Mouse (Mus musculus): Measurements from ENCODE around the gene Fam98b. TPM values are rescaled to one million over a fixed set of nuclear protein-coding genes. Genes with fewer than 3 reads are reported as not detected.
A peak's percentile ranks its signal among the peaks of the same experiment; 100 is the strongest.

Gene Fam98b
- polyA plus RNA-seq (2016; fragmentation: Nextera tagmentation; extraction: Ambion mirVana) = 18.7 and 19.2 TPM in 2 replicates

DNA sequence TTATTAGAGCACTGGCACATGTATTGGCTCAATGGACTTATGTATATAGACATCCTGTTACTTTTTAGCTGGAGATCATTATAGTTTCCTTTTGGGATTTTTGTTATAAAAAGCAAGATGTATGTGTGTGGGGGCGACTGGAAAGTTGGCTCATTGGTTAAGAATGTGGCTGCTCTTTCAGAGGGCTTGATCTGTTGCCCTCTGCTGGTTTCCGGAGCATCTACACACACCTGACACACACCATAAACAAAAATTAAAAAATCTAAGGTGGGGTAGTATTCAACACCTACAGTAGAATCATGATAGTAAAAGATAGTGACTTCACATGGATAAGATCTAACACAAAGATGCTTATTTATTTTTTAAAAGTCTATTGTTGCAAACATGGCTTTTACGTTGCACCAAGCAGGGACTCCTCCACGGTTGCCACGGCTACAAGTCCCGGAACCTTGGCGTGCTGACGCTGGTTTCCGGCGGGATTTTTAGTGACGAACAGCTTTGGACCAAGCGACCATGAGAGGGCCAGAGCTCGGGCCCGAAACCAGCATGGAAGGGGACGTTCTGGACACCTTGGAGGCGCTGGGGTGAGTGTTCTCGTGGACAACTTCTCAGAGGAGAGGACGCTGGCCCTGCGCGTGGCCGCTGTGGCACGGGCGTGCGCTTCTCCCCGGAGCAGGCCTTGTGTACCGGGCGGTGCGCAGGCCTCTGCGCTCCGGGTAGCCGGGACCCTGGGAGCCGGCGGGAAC, at the start of gene Fam98b:
TSS of gene Fam98b (plus strand) at position 485 of the 746 bp plus-strand sequence.
- Histone ChIP-seq H3K27me3 (ENCODE audit: low read depth, poor library complexity, severe bottlenecking) (no peaks in the 10 kb centered on the region), H3K4me3 (peak within 1 kb of the TSS; percentile 78), H3K9me3 (replicated peaks) (no peaks in the 10 kb centered on the region), H3K36me3 (peaks cover 11% of the 10 kb centered on the region), H3K27ac (peak within 1 kb of the TSS; percentile 96), H3K4me1 (peaks cover 10% of the 10 kb centered on the region)
- DNase-seq (ENCODE audit: low spot score) = peak; percentile 94
- WGBS = under 1% methylated on average over 33 of the region's 33 CpGs

- H3K27ac ChIP-seq = no peak overlapping the region
- WGBS = 69% methylated on average over 9 of the region's 9 CpGs
- no peak overlapping the region for H3K4me3 ChIP-seq
- H3K27me3 ChIP-seq (ENCODE audit: low read depth, poor library complexity, severe bottlenecking) = no peaks in the 10 kb centered on the region
- peaks cover 24% of the 10 kb centered on the region for H3K4me1 ChIP-seq
- no peak for DNase-seq (ENCODE audit: low spot score)
- no peaks in the 10 kb centered on the region for H3K36me3 ChIP-seq
- H3K9me3 ChIP-seq (replicated peaks) = no peaks in the 10 kb centered on the region
Observed at GRCm38 (mm10) chr2:117200869-117201338, 48.6 kb upstream of the Fam98b start.

GRCm38 (mm10) chr2:117203350-117203749, 46.2 kb upstream of the Fam98b start:
- WGBS = 68% methylated on average over 5 of the region's 5 CpGs
- peaks cover 13% of the 10 kb centered on the region for H3K4me1 ChIP-seq
- no peak for DNase-seq (ENCODE audit: low spot score)
- no peak overlapping the region for H3K4me3 ChIP-seq
- no peak overlapping the region for H3K27ac ChIP-seq
- H3K27me3 ChIP-seq (ENCODE audit: low read depth, poor library complexity, severe bottlenecking) = no peaks in the 10 kb centered on the region
- no peaks in the 10 kb centered on the region for H3K36me3 ChIP-seq
- H3K9me3 ChIP-seq (replicated peaks) = no peaks in the 10 kb centered on the region

- Histone ChIP-seq H3K4me1 (peaks cover 13% of the 10 kb centered on the region), H3K4me3 (no peak overlapping the region), H3K27me3 (ENCODE audit: low read depth, poor library complexity, severe bottlenecking) (no peaks in the 10 kb centered on the region), H3K27ac (no peak overlapping the region), H3K36me3 (no peaks in the 10 kb centered on the region), H3K9me3 (replicated peaks) (no peaks in the 10 kb centered on the region)
- 71% methylated on average over 3 of the region's 3 CpGs for whole genome bisulfite sequencing
- DNase-seq (ENCODE audit: low spot score) = no peak
Observed at GRCm38 (mm10) chr2:117204534-117204933, 45.0 kb upstream of the Fam98b start.

DNA sequence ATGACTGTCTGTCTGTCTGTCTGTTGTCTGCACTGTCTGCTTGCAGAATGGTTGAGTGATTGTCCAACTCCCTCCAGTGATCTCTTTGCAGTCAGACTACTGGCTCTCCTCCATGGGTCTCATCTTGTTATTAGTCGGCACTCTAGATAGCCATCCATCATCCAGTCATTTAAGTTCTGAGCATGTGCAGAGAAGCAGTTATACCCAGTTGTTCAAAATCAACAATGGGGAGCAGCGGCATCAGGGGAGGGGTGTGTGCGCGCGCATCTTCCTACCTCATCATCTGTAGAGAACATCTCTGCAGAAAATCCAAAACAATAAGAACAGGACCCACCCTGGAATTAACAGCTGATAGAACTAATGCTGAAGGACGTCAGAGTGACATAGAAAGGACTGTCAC, 44.5 kb upstream of the Fam98b start:
- no peak overlapping the region for H3K27ac ChIP-seq
- no peak for DNase-seq (ENCODE audit: low spot score)
- H3K9me3 ChIP-seq (replicated peaks) = no peaks in the 10 kb centered on the region
- H3K4me3 ChIP-seq = no peak overlapping the region
- H3K27me3 ChIP-seq (ENCODE audit: low read depth, poor library complexity, severe bottlenecking) = no peaks in the 10 kb centered on the region
- peaks cover 7% of the 10 kb centered on the region for H3K4me1 ChIP-seq
- H3K36me3 ChIP-seq = no peaks in the 10 kb centered on the region
- WGBS = 85% methylated on average over 6 of the region's 6 CpGs

GRCm38 (mm10) chr2:117210416-117211085, 39.0 kb upstream of the Fam98b start:
- Histone ChIP-seq H3K27me3 (ENCODE audit: low read depth, poor library complexity, severe bottlenecking) (no peaks in the 10 kb centered on the region), H3K9me3 (replicated peaks) (no peaks in the 10 kb centered on the region), H3K27ac (0 out of 2 replicates have a peak overlapping the region, but pooled peaks have one; percentile 42), H3K36me3 (no peaks in the 10 kb centered on the region), H3K4me3 (peak overlapping the region; percentile 11; the same call in 1 of the 2 replicates), H3K4me1 (peaks cover 13% of the 10 kb centered on the region)
- DNase-seq (ENCODE audit: low spot score) = peak; percentile 55
- 6% methylated on average over 6 of the region's 6 CpGs for WGBS

DNA sequence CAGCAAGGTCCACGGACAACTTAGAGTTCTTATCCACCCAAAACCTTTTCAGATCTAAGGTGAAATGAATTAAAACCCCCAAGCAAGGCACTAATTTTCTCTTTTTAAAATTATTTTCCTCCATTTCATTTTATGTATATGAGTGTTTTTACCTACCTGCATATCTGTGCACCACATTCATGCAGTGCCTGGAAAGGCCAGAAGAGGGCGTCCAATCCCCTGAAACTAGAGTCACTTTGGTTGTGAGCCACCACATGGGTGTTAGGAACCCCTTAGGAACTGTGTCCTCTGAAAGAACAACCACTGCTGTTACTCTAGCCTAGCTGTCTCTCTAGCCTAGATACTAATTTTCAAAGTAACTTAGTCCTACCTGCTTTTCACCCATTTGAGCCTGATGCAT, 33.4 kb upstream of the Fam98b start:
- no peaks in the 10 kb centered on the region for H3K36me3 ChIP-seq
- no peak for DNase-seq (ENCODE audit: low spot score)
- no peak overlapping the region for H3K4me3 ChIP-seq
- no peak overlapping the region for H3K27ac ChIP-seq
- H3K9me3 ChIP-seq (replicated peaks) = no peaks in the 10 kb centered on the region
- WGBS = 60% methylated on average over 2 of the region's 2 CpGs
- peaks cover 11% of the 10 kb centered on the region for H3K4me1 ChIP-seq
- H3K27me3 ChIP-seq (ENCODE audit: low read depth, poor library complexity, severe bottlenecking) = no peaks in the 10 kb centered on the region

GRCm38 (mm10) chr2:117217695-117218216, 31.8 kb upstream of the Fam98b start:
- Histone ChIP-seq H3K27me3 (ENCODE audit: low read depth, poor library complexity, severe bottlenecking) (no peaks in the 10 kb centered on the region), H3K9me3 (replicated peaks) (no peaks in the 10 kb centered on the region), H3K4me3 (peak overlapping the region; percentile 11; the same call in 1 of the 2 replicates), H3K27ac (no peak overlapping the region), H3K4me1 (peaks cover 8% of the 10 kb centered on the region), H3K36me3 (no peaks in the 10 kb centered on the region)
- no peak for DNase-seq (ENCODE audit: low spot score)
- WGBS = 13% methylated on average over 15 of the region's 15 CpGs

GRCm38 (mm10) chr2:117219536-117219935, 30.0 kb upstream of the Fam98b start:
- no peak for DNase-seq (ENCODE audit: low spot score)
- 93% methylated on average over 4 of the region's 4 CpGs for WGBS

GRCm38 (mm10) chr2:117222651-117223050, 26.9 kb upstream of the Fam98b start:
- no peak overlapping the region for H3K27ac ChIP-seq
- peaks cover 6% of the 10 kb centered on the region for H3K4me1 ChIP-seq
- 89% methylated on average over 9 of the region's 9 CpGs for WGBS
- H3K4me3 ChIP-seq = no peak overlapping the region
- DNase-seq (ENCODE audit: low spot score) = no peak
- H3K9me3 ChIP-seq (replicated peaks) = no peaks in the 10 kb centered on the region
- H3K27me3 ChIP-seq (ENCODE audit: low read depth, poor library complexity, severe bottlenecking) = no peaks in the 10 kb centered on the region
- H3K36me3 ChIP-seq = no peaks in the 10 kb centered on the region

More at GRCm38 (mm10) chr2:117219536-117219935, 30.0 kb upstream of the Fam98b start:
- peaks cover 8% of the 10 kb centered on the region for H3K4me1 ChIP-seq
- H3K9me3 ChIP-seq (replicated peaks) = no peaks in the 10 kb centered on the region
- H3K4me3 ChIP-seq = no peak overlapping the region
- no peaks in the 10 kb centered on the region for H3K27me3 ChIP-seq (ENCODE audit: low read depth, poor library complexity, severe bottlenecking)
- H3K36me3 ChIP-seq = no peaks in the 10 kb centered on the region
- H3K27ac ChIP-seq = no peak overlapping the region

GRCm38 (mm10) chr2:117228601-117229125, 20.9 kb upstream of the Fam98b start:
- H3K4me1 ChIP-seq = no peaks in the 10 kb centered on the region; the same call in 1 of the 2 replicates
- H3K27ac ChIP-seq = no peak overlapping the region
- H3K27me3 ChIP-seq (ENCODE audit: low read depth, poor library complexity, severe bottlenecking) = no peaks in the 10 kb centered on the region
- 76% methylated on average over 11 of the region's 11 CpGs for WGBS
- no peaks in the 10 kb centered on the region for H3K36me3 ChIP-seq
- H3K9me3 ChIP-seq (replicated peaks) = no peaks in the 10 kb centered on the region
- H3K4me3 ChIP-seq = no peak overlapping the region
- DNase-seq (ENCODE audit: low spot score) = no peak

DNA sequence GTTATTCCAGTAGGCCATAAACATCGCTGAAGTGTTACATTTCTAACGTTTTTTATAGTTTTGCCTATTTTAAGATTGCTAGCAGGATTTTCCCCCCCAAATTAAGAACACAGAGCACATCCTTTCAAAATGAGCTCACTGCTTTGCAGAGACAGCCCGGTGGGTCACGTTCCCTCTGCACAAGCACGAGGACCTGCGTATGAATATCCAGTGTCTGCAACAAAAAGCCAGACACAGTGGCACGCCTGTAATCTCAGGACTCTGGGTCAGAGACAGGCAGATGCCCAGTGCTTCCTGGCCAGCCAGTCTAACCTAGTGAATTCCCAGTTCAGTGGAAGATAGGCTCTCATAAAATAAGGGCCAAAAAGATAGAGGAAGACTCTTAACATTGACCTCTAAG, 19.3 kb upstream of the Fam98b start:
- 92% methylated on average over 7 of the region's 7 CpGs for WGBS
- H3K4me3 ChIP-seq = no peak overlapping the region

GRCm38 (mm10) chr2:117231257-117231656, 18.3 kb upstream of the Fam98b start:
- WGBS = 8% methylated on average over 13 of the region's 13 CpGs
- H3K27me3 ChIP-seq (ENCODE audit: low read depth, poor library complexity, severe bottlenecking) = no peaks in the 10 kb centered on the region
- no peaks in the 10 kb centered on the region for H3K36me3 ChIP-seq
- H3K4me1 ChIP-seq = no peaks in the 10 kb centered on the region; the same call in 1 of the 2 replicates
- no peaks in the 10 kb centered on the region for H3K9me3 ChIP-seq (replicated peaks)
- peak; percentile 93 for DNase-seq (ENCODE audit: low spot score)
- no peak overlapping the region for H3K4me3 ChIP-seq
- no peak overlapping the region for H3K27ac ChIP-seq

More for the DNA sequence above, 19.3 kb upstream of the Fam98b start:
- Histone ChIP-seq H3K4me1 (no peaks in the 10 kb centered on the region; the same call in 1 of the 2 replicates), H3K36me3 (no peaks in the 10 kb centered on the region), H3K27me3 (ENCODE audit: low read depth, poor library complexity, severe bottlenecking) (no peaks in the 10 kb centered on the region), H3K27ac (no peak overlapping the region), H3K9me3 (replicated peaks) (no peaks in the 10 kb centered on the region)
- no peak for DNase-seq (ENCODE audit: low spot score)

All from limb, embryonic 10.5 days (tissue).